Mouse (Mus musculus): ENCODE data around the gene Jup.

GRCm38 (mm10) chr11:100426820-100427219 is 29.3 kb upstream of the Jup start:
- TF ChIP-seq CTCF (IDR thresholded peaks at IDR 0.05) (no peak), EP300 (IDR thresholded peaks at IDR 0.05; ENCODE audit: insufficient read depth, low read depth, low read length) (no peak)

All from heart, adult 2 months (tissue).